Mouse (Mus musculus) lung, embryonic 16.5 days (tissue): ENCODE measurements around the gene Nell2. TPM values are rescaled to one million over a fixed set of nuclear protein-coding genes. Genes with fewer than 3 reads are reported as not detected.

Experiments
- ATAC-seq: fragments of 200-750 bp; cut with Nextera tagmentation; 2 replicates; pipeline ENCODE4 v1.8.0; 2017; ENCODE audit warnings: low read depth, mild to moderate bottlenecking, moderate library complexity
- H3K27ac ChIP-seq: fragments of 300-500 bp; sonication (generic); 2 replicates; pipeline ENCODE4 v1.5.1; 2014; ENCODE audit warnings: mild to moderate bottlenecking, control low read depth, low read length
- H3K27me3 ChIP-seq: fragments of 300-500 bp; sonication (generic); 2 replicates; pipeline ENCODE4 v1.6.1; 2014; ENCODE audit warnings: low read depth, low read length, mixed read lengths; ENCODE audit not compliant: control insufficient read depth, insufficient read depth
- H3K36me3 ChIP-seq: fragments of 300-500 bp; sonication (generic); 2 replicates; pipeline ENCODE4 v1.6.1; 2014; ENCODE audit warnings: low read length; ENCODE audit not compliant: control insufficient read depth, insufficient read depth
- H3K4me1 ChIP-seq: fragments of 300-500 bp; sonication (generic); replicated peaks from 2 replicates; pipeline ENCODE4 v1.6.1; 2014; ENCODE audit warnings: low read length, mixed read lengths; ENCODE audit not compliant: control insufficient read depth, insufficient read depth
- H3K4me2 ChIP-seq: fragments of 300-500 bp; sonication (generic); 2 replicates; pipeline ENCODE4 v1.6.1; 2014; ENCODE audit warnings: low read depth, low read length, control low read depth
- H3K4me3 ChIP-seq: fragments of 300-500 bp; sonication (generic); 2 replicates; pipeline ENCODE4 v1.5.1; 2014; ENCODE audit warnings: mild to moderate bottlenecking, low read length, control low read depth
- H3K9ac ChIP-seq: fragments of 300-500 bp; sonication (generic); 2 replicates; pipeline ENCODE4 v1.6.1; 2014; ENCODE audit warnings: low read length, control low read depth
- H3K9me3 ChIP-seq: fragments of 300-500 bp; sonication (generic); 2 replicates; pipeline ENCODE4 v1.6.1; 2016; ENCODE audit warnings: low read length; ENCODE audit not compliant: control insufficient read depth
- WGBS: fragments of 180-500 bp; shearing (Covaris S2); extraction: QIAGEN DNeasy Blood & Tissue Kit; methylation state at CpG from one replicate; pipeline ENCODE4 v1.1.7; 2014; 5-methylcytosine and 5-hydroxymethylcytosine counted together
- polyA plus RNA-seq: library from polyadenylated mRNA; unstranded; fragments of >200 nt; fragmentation: Nextera tagmentation; extraction: Ambion mirVana; gene quantifications from 2 replicates; pipeline ENCODE4 v1.2.1, GENCODE M21; 2015

Nell2 gene
- polyA plus RNA-seq, 1 experiment from 2014 or later = 1.2 TPM

GRCm38 (mm10) chr15:95489174-95489573 lies 39.2 kb downstream of the Nell2 start:
- Histone ChIP-seq H3K36me3 (no peaks in the 10 kb centered on the region), H3K27ac (no peak overlapping the region), H3K27me3 (no peaks in the 10 kb centered on the region), H3K9me3 (no peaks in the 10 kb centered on the region), H3K4me3 (no peak overlapping the region), H3K4me1 (no peaks in the 10 kb centered on the region), H3K9ac (no peak overlapping the region), H3K4me2 (no peak overlapping the region)
- WGBS = 68% methylated on average over 4 of the region's 4 CpGs
- ATAC-seq = no peak

DNA sequence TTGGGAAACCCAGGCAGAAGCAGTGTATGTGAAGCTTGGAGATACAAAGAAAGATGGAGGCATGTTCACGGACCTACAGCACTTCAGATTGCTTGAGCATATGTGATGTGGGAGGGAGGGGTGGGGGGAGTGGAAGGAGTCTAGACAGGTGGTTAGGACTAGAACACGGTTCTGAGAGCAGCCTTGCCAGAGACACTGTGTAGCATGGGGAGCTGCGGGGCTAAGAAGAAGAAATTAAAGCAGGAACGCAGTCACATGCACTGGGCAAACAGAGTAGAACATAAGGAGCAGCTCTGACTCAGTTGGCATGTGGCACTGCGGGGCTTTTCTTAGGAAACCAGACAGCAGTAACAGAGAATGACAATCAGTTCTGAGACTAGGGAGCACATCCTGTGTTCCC lies 40.4 kb downstream of the Nell2 start:
- Histone ChIP-seq H3K27ac (no peak overlapping the region), H3K36me3 (no peaks in the 10 kb centered on the region), H3K9me3 (no peaks in the 10 kb centered on the region), H3K4me1 (no peaks in the 10 kb centered on the region), H3K27me3 (no peaks in the 10 kb centered on the region), H3K4me2 (no peak overlapping the region), H3K9ac (no peak overlapping the region), H3K4me3 (no peak overlapping the region)
- 68% methylated on average over 5 of the region's 5 CpGs for WGBS
- ATAC-seq = no peak

GRCm38 (mm10) chr15:95482002-95482401 lies 46.4 kb downstream of the Nell2 start:
- H3K4me1 ChIP-seq = no peaks in the 10 kb centered on the region
- no peak for ATAC-seq
- no peaks in the 10 kb centered on the region for H3K27me3 ChIP-seq
- H3K27ac ChIP-seq = no peak overlapping the region
- no peaks in the 10 kb centered on the region for H3K9me3 ChIP-seq
- H3K9ac ChIP-seq = no peak overlapping the region
- no peaks in the 10 kb centered on the region for H3K36me3 ChIP-seq
- 73% methylated on average over 9 of the region's 9 CpGs for WGBS
- H3K4me3 ChIP-seq = no peak overlapping the region
- no peak overlapping the region for H3K4me2 ChIP-seq

DNA sequence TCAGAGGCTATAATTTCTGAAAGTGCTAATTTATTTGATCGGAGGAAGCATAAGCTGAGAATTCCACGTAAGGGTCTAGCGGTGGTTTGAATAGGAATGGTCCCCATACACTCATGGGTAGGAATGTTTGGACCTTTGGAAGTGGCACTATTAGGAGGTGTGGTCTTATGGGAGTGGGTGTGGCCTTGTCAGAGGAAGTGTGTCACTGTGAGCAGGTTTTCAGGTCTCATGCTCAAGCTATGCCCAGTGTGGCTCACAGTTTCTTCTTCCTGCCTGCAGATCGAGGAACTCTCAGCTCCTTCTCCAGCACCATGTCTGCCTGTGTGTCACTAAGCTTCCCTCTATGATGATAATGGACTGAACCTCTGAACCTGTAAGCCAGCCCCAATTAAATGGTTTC lies 46.8 kb downstream of the Nell2 start:
- Histone ChIP-seq H3K4me2 (no peak overlapping the region), H3K27me3 (no peaks in the 10 kb centered on the region), H3K4me1 (no peaks in the 10 kb centered on the region), H3K9ac (no peak overlapping the region), H3K36me3 (no peaks in the 10 kb centered on the region), H3K27ac (no peak overlapping the region), H3K9me3 (no peaks in the 10 kb centered on the region), H3K4me3 (no peak overlapping the region)
- WGBS = 78% methylated on average over 4 of the region's 4 CpGs
- no peak for ATAC-seq

GRCm38 (mm10) chr15:95476440-95476839 lies 51.9 kb downstream of the Nell2 start:
- H3K27ac ChIP-seq = no peak overlapping the region
- H3K36me3 ChIP-seq = no peaks in the 10 kb centered on the region
- no peak overlapping the region for H3K4me3 ChIP-seq
- no peak overlapping the region for H3K4me2 ChIP-seq
- no peaks in the 10 kb centered on the region for H3K9me3 ChIP-seq
- WGBS = 80% methylated on average over 3 of the region's 3 CpGs
- ATAC-seq = no peak
- H3K9ac ChIP-seq = no peak overlapping the region
- no peaks in the 10 kb centered on the region for H3K4me1 ChIP-seq
- no peaks in the 10 kb centered on the region for H3K27me3 ChIP-seq

DNA sequence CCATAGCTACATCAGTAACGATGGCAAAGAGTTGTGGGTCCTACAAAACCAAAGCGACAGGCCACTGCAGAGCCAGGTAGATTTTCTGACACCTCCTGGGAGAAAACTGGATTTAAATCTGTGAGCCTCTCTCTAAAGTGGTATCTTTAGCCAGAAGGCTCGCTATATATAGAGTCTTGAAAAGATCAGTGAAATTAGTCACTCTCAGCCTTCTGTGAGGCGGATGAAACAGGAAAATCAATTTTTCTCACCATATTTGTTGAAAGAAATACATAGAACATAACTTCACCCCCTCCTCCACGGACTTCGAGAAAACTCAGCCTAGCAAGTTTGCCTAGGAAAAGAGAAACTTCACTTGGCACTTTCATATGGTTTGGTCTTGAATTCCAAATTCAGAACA lies 54.4 kb downstream of the Nell2 start:
- no peaks in the 10 kb centered on the region for H3K27me3 ChIP-seq
- no peak overlapping the region for H3K27ac ChIP-seq
- no peak overlapping the region for H3K9ac ChIP-seq
- H3K4me1 ChIP-seq = no peaks in the 10 kb centered on the region
- ATAC-seq = no peak
- H3K36me3 ChIP-seq = no peaks in the 10 kb centered on the region
- no peaks in the 10 kb centered on the region for H3K9me3 ChIP-seq
- 78% methylated on average over 6 of the region's 6 CpGs for WGBS
- no peak overlapping the region for H3K4me3 ChIP-seq
- no peak overlapping the region for H3K4me2 ChIP-seq

- Histone ChIP-seq H3K4me3 (no peak overlapping the region), H3K4me1 (0 out of 2 replicates have a peak, but pooled peaks cover 3% of the 10 kb centered on the region), H3K9ac (no peak overlapping the region), H3K4me2 (no peak overlapping the region), H3K9me3 (no peaks in the 10 kb centered on the region), H3K27ac (no peak overlapping the region), H3K36me3 (no peaks in the 10 kb centered on the region), H3K27me3 (no peaks in the 10 kb centered on the region)
- WGBS = 33% methylated on average over 6 of the region's 6 CpGs
- no peak for ATAC-seq
Observed at GRCm38 (mm10) chr15:95467195-95467594, 61.2 kb downstream of the Nell2 start.

DNA sequence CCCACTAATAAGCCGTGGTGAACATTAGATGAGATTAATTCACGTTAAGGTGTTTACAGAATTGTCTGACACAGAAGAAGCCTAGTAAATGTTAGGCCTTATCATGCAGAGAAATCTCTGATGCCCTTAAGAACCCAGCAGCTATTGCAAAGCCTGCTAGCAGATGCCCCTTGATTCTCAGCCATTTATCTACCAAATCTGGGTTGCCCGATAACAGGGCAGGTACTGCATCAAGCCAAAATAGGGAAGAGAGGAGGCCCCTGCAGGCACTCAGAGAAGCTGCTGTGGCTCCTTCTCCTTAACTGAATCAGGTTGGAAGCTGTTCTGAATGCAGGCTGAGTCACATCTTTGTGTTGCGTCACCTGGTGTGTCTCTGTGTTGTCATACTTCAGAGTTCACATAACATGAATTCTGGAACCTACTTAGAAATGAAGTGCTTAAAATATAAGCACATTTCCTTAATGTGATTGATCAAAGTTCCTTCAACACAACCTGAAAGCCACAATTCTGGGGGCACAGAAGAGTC lies 68.3 kb downstream of the Nell2 start:
- Histone ChIP-seq H3K4me1 (no peaks in the 10 kb centered on the region), H3K27ac (no peak overlapping the region), H3K36me3 (no peaks in the 10 kb centered on the region), H3K27me3 (no peaks in the 10 kb centered on the region), H3K9ac (no peak overlapping the region), H3K4me3 (no peak overlapping the region), H3K4me2 (no peak overlapping the region), H3K9me3 (no peaks in the 10 kb centered on the region)
- WGBS = 66% methylated on average over 4 of the region's 4 CpGs
- no peak for ATAC-seq

GRCm38 (mm10) chr15:95444586-95444985 lies 83.8 kb downstream of the Nell2 start:
- Histone ChIP-seq H3K4me2 (no peak overlapping the region), H3K36me3 (no peaks in the 10 kb centered on the region), H3K27me3 (no peaks in the 10 kb centered on the region), H3K4me1 (no peaks in the 10 kb centered on the region), H3K9ac (no peak overlapping the region), H3K9me3 (no peaks in the 10 kb centered on the region), H3K27ac (no peak overlapping the region), H3K4me3 (no peak overlapping the region)
- WGBS = 74% methylated on average over 11 of the region's 11 CpGs
- no peak for ATAC-seq

- no peak overlapping the region for H3K27ac ChIP-seq
- no peaks in the 10 kb centered on the region for H3K27me3 ChIP-seq
- no peak overlapping the region for H3K4me3 ChIP-seq
- no peaks in the 10 kb centered on the region for H3K9me3 ChIP-seq
- no peak overlapping the region for H3K9ac ChIP-seq
- no peaks in the 10 kb centered on the region for H3K4me1 ChIP-seq
- H3K36me3 ChIP-seq = no peaks in the 10 kb centered on the region
- H3K4me2 ChIP-seq = no peak overlapping the region
- 89% methylated on average over 4 of the region's 4 CpGs for WGBS
- no peak for ATAC-seq
Observed at GRCm38 (mm10) chr15:95437740-95438139, 90.6 kb downstream of the Nell2 start.
